Mouse (Mus musculus) heart, postnatal 0 days (tissue): ENCODE data around the gene Pip4k2a.

Source experiments
- CTCF ChIP-seq: IDR thresholded peaks from 2 replicates; pipeline ENCODE4 v1.5.1; 2016; ENCODE audit warnings: antibody characterized with exemption, control low read depth, low read depth
- EP300 ChIP-seq: IDR thresholded peaks from 2 replicates; pipeline ENCODE4 v1.6.1; 2016; ENCODE audit warnings: antibody characterized with exemption, low read depth

GRCm38 (mm10) chr2:18979675-18980074 is 18.3 kb downstream of the Pip4k2a start:
- TF ChIP-seq EP300 = no peak
- TF ChIP-seq CTCF = no peak
